Mouse (Mus musculus): ENCODE results near the gene Trmt112.

GRCm38 (mm10) chr19:6893731-6894451 is 15.6 kb upstream of the Trmt112 start:
- no peak for TF ChIP-seq CTCF (IDR thresholded peaks at IDR 0.05)
- TF ChIP-seq EP300 (IDR thresholded peaks at IDR 0.05; ENCODE audit: insufficient read depth, low read depth, low read length) = no peak
- TF ChIP-seq POLR2A (IDR thresholded peaks at IDR 0.05; ENCODE audit: insufficient read depth, low read depth, low read length) = no peak

All from heart, adult 2 months (tissue).